Mouse (Mus musculus): ENCODE measurements around the gene Mief1.

DNA sequence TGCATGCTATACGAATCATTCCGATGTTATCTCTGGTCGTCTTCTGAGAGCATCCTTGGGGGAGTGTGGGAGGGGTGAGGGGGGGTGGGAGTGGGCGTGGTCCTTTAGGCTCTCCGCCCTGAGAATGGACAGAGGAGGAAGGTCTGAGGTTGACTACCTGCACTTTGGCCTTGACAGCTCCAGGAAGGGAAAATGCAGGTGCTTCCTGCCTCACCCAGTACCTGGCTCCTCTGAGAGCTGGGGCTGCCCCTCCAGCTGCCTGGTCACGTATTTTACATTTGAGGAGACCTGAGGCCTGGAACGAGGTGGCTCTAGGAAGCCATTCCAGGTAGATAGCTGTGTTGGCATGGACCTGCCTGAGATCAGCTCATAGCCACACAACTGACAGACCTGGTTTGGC is 41.0 kb upstream of the Mief1 start:
- TF ChIP-seq CTCF (IDR thresholded peaks at IDR 0.05; ENCODE audit: extremely low read depth, insufficient read length, insufficient replicate concordance, low read depth, low read length) (no peak), POLR2A (IDR thresholded peaks at IDR 0.05; ENCODE audit: low read depth, low read length) (peak; percentile 74)
